In genomic region chrX:37191744-37192379, GRCm38 (mm10) we compare ENCODE assay signal across 8 mouse cellular contexts. TPM values are rescaled to one million over a fixed set of nuclear protein-coding genes. Genes with fewer than 3 reads are reported as not detected.
DNase-seq lines count a peak whose midpoint lies in the region; ATAC-seq and TF ChIP-seq lines count a peak whose summit lies in the region.

No protein-coding gene starts in this region.

- H3K36me3 ChIP-seq in heart, embryonic 12.5 days = no peaks in the 10 kb centered on the region
- H3K36me3 ChIP-seq in forebrain, postnatal 0 days (ENCODE audit: insufficient read depth) = no peaks in the 10 kb centered on the region
- no peaks in the 10 kb centered on the region for H3K36me3 ChIP-seq in limb, embryonic 12.5 days
- no peaks in the 10 kb centered on the region for H3K36me3 ChIP-seq in myocyte (ENCODE audit: control insufficient read depth, insufficient read depth)

- no peak overlapping the region for H3ac ChIP-seq in myocyte (ENCODE audit: control insufficient read depth, insufficient read length)

- no peak for ATAC-seq in heart, embryonic 12.5 days (ENCODE audit: insufficient number of reproducible peaks, low FRiP score)
- ATAC-seq in forebrain, postnatal 0 days = peak; percentile 56
- 0 out of 2 replicates have a peak, but pooled peaks have one; percentile 22 for ATAC-seq in limb, embryonic 12.5 days (ENCODE audit: insufficient number of reproducible peaks, insufficient read depth, low FRiP score, low TSS enrichment, low read depth)

- no peak overlapping the region for H3K27ac ChIP-seq in heart, embryonic 12.5 days (ENCODE audit: poor library complexity, severe bottlenecking)
- H3K27ac ChIP-seq in forebrain, postnatal 0 days (ENCODE audit: low read depth, low read length) = peak overlapping the region; percentile 80
- no peak overlapping the region for H3K27ac ChIP-seq in limb, embryonic 12.5 days

- no peaks in the 10 kb centered on the region for H3K27me3 ChIP-seq in heart, embryonic 12.5 days (replicated peaks)
- no peaks in the 10 kb centered on the region for H3K27me3 ChIP-seq in forebrain, postnatal 0 days (ENCODE audit: insufficient read depth, low read length)
- no peaks in the 10 kb centered on the region for H3K27me3 ChIP-seq in limb, embryonic 12.5 days
- H3K27me3 ChIP-seq in myocyte (ENCODE audit: control insufficient read depth, insufficient read depth, insufficient read length) = no peaks in the 10 kb centered on the region

- DNase-seq in heart, postnatal 25 days (ENCODE audit: low spot score) = no peak
- DNase-seq in CD4-positive, CD25-positive, alpha-beta regulatory T cell, adult 2 months (ENCODE audit: low read depth, low spot score) = peak; percentile 13
- peak; percentile 27 for DNase-seq in brain, adult 2 months (ENCODE audit: low read depth, low spot score)
- DNase-seq in forebrain, postnatal 0 days = peak; percentile 47
- DNase-seq in gastrocnemius, adult 8-10 months (ENCODE audit: low spot score in 2 of 2) = no peak

- peak overlapping the region; percentile 77 for H3K9ac ChIP-seq in heart, embryonic 12.5 days
- peak overlapping the region; percentile 57 for H3K9ac ChIP-seq in forebrain, postnatal 0 days
- peak overlapping the region; percentile 60 for H3K9ac ChIP-seq in limb, embryonic 12.5 days (replicated peaks)

- no peaks in the 10 kb centered on the region for H3K9me3 ChIP-seq in heart, embryonic 12.5 days (replicated peaks)
- no peaks in the 10 kb centered on the region for H3K9me3 ChIP-seq in forebrain, postnatal 0 days (ENCODE audit: low read length)
- no peaks in the 10 kb centered on the region for H3K9me3 ChIP-seq in limb, embryonic 12.5 days

- TF ChIP-seq CTCF in forebrain, postnatal 0 days (IDR thresholded peaks at IDR 0.05; ENCODE audit: low read depth) = no peak

- intact Hi-C loops in heart, postnatal 25 days (cut with DNase I) = loop anchor here (10.0 kb wide), 1 partner anchor 67 kb away; the partner anchor contains the start of gene Nkap

- no peak for TF ChIP-seq POLR2A in myocyte (IDR thresholded peaks at IDR 0.05; ENCODE audit: insufficient read length, low read depth)

- no peaks in the 10 kb centered on the region for H3K4me1 ChIP-seq in heart, embryonic 12.5 days (replicated peaks)
- H3K4me1 ChIP-seq in forebrain, postnatal 0 days (ENCODE audit: insufficient read depth) = no peaks in the 10 kb centered on the region
- H3K4me1 ChIP-seq in limb, embryonic 12.5 days (replicated peaks) = no peaks in the 10 kb centered on the region; the same call in 1 of the 2 replicates

- H3K79me2 ChIP-seq in myocyte (ENCODE audit: control insufficient read depth, insufficient read depth) = no peaks in the 10 kb centered on the region

- whole genome bisulfite sequencing in heart, embryonic 12.5 days = 26% methylated on average over 28 of the region's 28 CpGs
- WGBS in forebrain, postnatal 0 days = 30% methylated on average over 28 of the region's 28 CpGs
- WGBS in limb, embryonic 12.5 days = 27% methylated on average over 28 of the region's 28 CpGs

- peak overlapping the region; percentile 72 for H3K4me3 ChIP-seq in heart, embryonic 12.5 days
- H3K4me3 ChIP-seq in forebrain, postnatal 0 days (ENCODE audit: low read depth, low read length) = peak overlapping the region; percentile 48
- H3K4me3 ChIP-seq in limb, embryonic 12.5 days (replicated peaks) = peak overlapping the region; percentile 55
- H3K4me3 ChIP-seq in myocyte = peak overlapping the region; percentile 65

- H3K4me2 ChIP-seq in heart, embryonic 12.5 days = peak overlapping the region; percentile 81
- H3K4me2 ChIP-seq in forebrain, postnatal 0 days (ENCODE audit: low read depth) = peak overlapping the region; percentile 52
- peak overlapping the region; percentile 65 for H3K4me2 ChIP-seq in limb, embryonic 12.5 days
- peak overlapping the region; percentile 72 for H3K4me2 ChIP-seq in myocyte (ENCODE audit: low read depth)

TF ChIP-seq in myocyte, 11 proteins besides CTCF, POLR2A, EP300 and RAD21:
- TF ChIP-seq POLR2AphosphoS2 (IDR thresholded peaks at IDR 0.05; ENCODE audit: insufficient read length, low read depth) (no peak), USF1 (IDR thresholded peaks at IDR 0.05; ENCODE audit: low read depth) (no peak), CEBPB (IDR thresholded peaks at IDR 0.05; ENCODE audit: insufficient read depth, poor library complexity, severe bottlenecking) (no peak), E2F4 (IDR thresholded peaks at IDR 0.05; ENCODE audit: insufficient read depth) (no peak), MAX (IDR thresholded peaks at IDR 0.05; ENCODE audit: low read depth) (no peak), MYOG (IDR thresholded peaks at IDR 0.05; ENCODE audit: control insufficient read depth in 1 of 3, insufficient read depth in 1 of 3, insufficient read length in 2 of 3, low read depth in 2 of 3) (no peak), TCF12 (IDR thresholded peaks at IDR 0.05; ENCODE audit: insufficient read depth, poor library complexity, severe bottlenecking) (no peak), MYOD1 (IDR thresholded peaks at IDR 0.05; ENCODE audit: control insufficient read depth in 1 of 3, insufficient read length in 2 of 3, low read depth in 2 of 3) (no peak), TCF3 (IDR thresholded peaks at IDR 0.05; ENCODE audit: insufficient read length, low read depth) (no peak), REST (IDR thresholded peaks at IDR 0.05; ENCODE audit: insufficient read depth, insufficient read length) (no peak), SRF (IDR thresholded peaks at IDR 0.05; ENCODE audit: control insufficient read depth, insufficient read length, low read depth) (no peak)

RNA-seq across cellular contexts. Expression of gene Rnf113a1, which starts 0.8 kb away (rescaled TPM):
- 7.5 and 7.7 TPM in 2 replicates for polyA plus RNA-seq in heart, embryonic 12.5 days (2016; fragmentation: Nextera tagmentation; extraction: Ambion mirVana)
- total RNA-seq in heart, postnatal 25 days (2021) = 1 to 10 TPM; 1.6 to 3.1 TPM
- total RNA-seq in forebrain, postnatal 0 days (2014; rRNA removed) = 4.2 and 7.8 TPM in 2 replicates
- polyA plus RNA-seq in forebrain, postnatal 0 days (2015; fragmentation: Nextera tagmentation; extraction: Ambion mirVana) = 22.9 and 24.0 TPM in 2 replicates
- 13.0 and 14.4 TPM in 2 replicates for polyA plus RNA-seq in limb, embryonic 12.5 days (2016; fragmentation: Nextera tagmentation; extraction: Ambion mirVana)
- 3.0 TPM for polyA plus RNA-seq in myocyte (2012; fragmentation: generic; extraction: Trizol)
- 1 to 10 TPM; 2.6 to 4.4 (median 2.9) TPM for total RNA-seq in gastrocnemius, adult 8-10 months (2022)

RNA-seq across cellular contexts. Expression of gene Ndufa1, which starts 0.9 kb away (rescaled TPM):
- 551 and 581 TPM in 2 replicates for polyA plus RNA-seq in heart, embryonic 12.5 days (2016; fragmentation: Nextera tagmentation; extraction: Ambion mirVana)
- 100 to 1,000 TPM; 902 to 919 TPM for total RNA-seq in heart, postnatal 25 days (2021)
- 189 and 244 TPM in 2 replicates for total RNA-seq in forebrain, postnatal 0 days (2014; rRNA removed)
- polyA plus RNA-seq in forebrain, postnatal 0 days (2015; fragmentation: Nextera tagmentation; extraction: Ambion mirVana) = 644 and 741 TPM in 2 replicates
- polyA plus RNA-seq in limb, embryonic 12.5 days (2016; fragmentation: Nextera tagmentation; extraction: Ambion mirVana) = 393 and 398 TPM in 2 replicates
- 250 TPM for polyA plus RNA-seq in myocyte (2012; fragmentation: generic; extraction: Trizol)
- 100 to 1,000 TPM; 301 to 394 (median 354) TPM for total RNA-seq in gastrocnemius, adult 8-10 months (2022)

RNA-seq across cellular contexts. Expression of gene Gm9, which starts 19.0 kb away (rescaled TPM):
- not detected in 2 replicates for polyA plus RNA-seq in heart, embryonic 12.5 days (2016; fragmentation: Nextera tagmentation; extraction: Ambion mirVana)
- not detected for total RNA-seq in heart, postnatal 25 days (2021)
- not detected in 2 replicates for total RNA-seq in forebrain, postnatal 0 days (2014; rRNA removed)
- polyA plus RNA-seq in forebrain, postnatal 0 days (2015; fragmentation: Nextera tagmentation; extraction: Ambion mirVana) = not detected in 2 replicates
- polyA plus RNA-seq in limb, embryonic 12.5 days (2016; fragmentation: Nextera tagmentation; extraction: Ambion mirVana) = not detected in 2 replicates
- polyA plus RNA-seq in myocyte (2012; fragmentation: generic; extraction: Trizol) = not detected
- not detected for total RNA-seq in gastrocnemius, adult 8-10 months (2022)

RNA-seq across cellular contexts. Expression of gene Akap14, which starts 23.2 kb away (rescaled TPM):
- polyA plus RNA-seq in heart, embryonic 12.5 days (2016; fragmentation: Nextera tagmentation; extraction: Ambion mirVana) = not detected in 2 replicates
- total RNA-seq in heart, postnatal 25 days (2021) = not detected
- 0.31 and 0.48 TPM in 2 replicates for total RNA-seq in forebrain, postnatal 0 days (2014; rRNA removed)
- 0.18 and 0.58 TPM in 2 replicates for polyA plus RNA-seq in forebrain, postnatal 0 days (2015; fragmentation: Nextera tagmentation; extraction: Ambion mirVana)
- not detected in 2 replicates for polyA plus RNA-seq in limb, embryonic 12.5 days (2016; fragmentation: Nextera tagmentation; extraction: Ambion mirVana)
- polyA plus RNA-seq in myocyte (2012; fragmentation: generic; extraction: Trizol) = not detected
- total RNA-seq in gastrocnemius, adult 8-10 months (2022) = not detected

RNA-seq across cellular contexts. Expression of gene Rhox1, which starts 30.2 kb away (rescaled TPM):
- polyA plus RNA-seq in heart, embryonic 12.5 days (2016; fragmentation: Nextera tagmentation; extraction: Ambion mirVana) = not detected in 2 replicates
- not detected for total RNA-seq in heart, postnatal 25 days (2021)
- total RNA-seq in forebrain, postnatal 0 days (2014; rRNA removed) = not detected in 2 replicates
- polyA plus RNA-seq in forebrain, postnatal 0 days (2015; fragmentation: Nextera tagmentation; extraction: Ambion mirVana) = not detected in 2 replicates
- not detected in 2 replicates for polyA plus RNA-seq in limb, embryonic 12.5 days (2016; fragmentation: Nextera tagmentation; extraction: Ambion mirVana)
- polyA plus RNA-seq in myocyte (2012; fragmentation: generic; extraction: Trizol) = not detected
- total RNA-seq in gastrocnemius, adult 8-10 months (2022) = not detected

Comparison
In these comparisons a context has a peak if more than half of its experiments do, and no peak if none do; other contexts are left out.
1. DNase-seq: peak in CD4-positive, CD25-positive, alpha-beta regulatory T cell, adult 2 months (single experiment), brain, adult 2 months (single experiment) and forebrain, postnatal 0 days (single experiment); none in heart, postnatal 25 days (single experiment) and gastrocnemius, adult 8-10 months (0 of 2).
2. Peak in every context shown above with its lines, with median percentiles within 50 percentile points of each other: H3K4me2 ChIP-seq, H3K4me3 ChIP-seq and H3K9ac ChIP-seq.